Mouse (Mus musculus) kidney, postnatal 14 days (tissue): ENCODE data around the gene Agbl4.

ENCODE experiments used
- DNase-seq: peaks from one replicate; pipeline ENCODE4 v3.0.0; 2022; ENCODE audit warnings: mixed read lengths

Agbl4 gene

GRCm38 (mm10) chr4:111671440-111671839 lies 1274.0 kb downstream of the Agbl4 start:
- no peak for DNase-seq

- DNase-seq: no peak
Measured at GRCm38 (mm10) chr4:111673904-111674303, 1276.4 kb downstream of the Agbl4 start.

- no peak for DNase-seq
Measured at GRCm38 (mm10) chr4:111681926-111682325, 1284.5 kb downstream of the Agbl4 start.

DNA sequence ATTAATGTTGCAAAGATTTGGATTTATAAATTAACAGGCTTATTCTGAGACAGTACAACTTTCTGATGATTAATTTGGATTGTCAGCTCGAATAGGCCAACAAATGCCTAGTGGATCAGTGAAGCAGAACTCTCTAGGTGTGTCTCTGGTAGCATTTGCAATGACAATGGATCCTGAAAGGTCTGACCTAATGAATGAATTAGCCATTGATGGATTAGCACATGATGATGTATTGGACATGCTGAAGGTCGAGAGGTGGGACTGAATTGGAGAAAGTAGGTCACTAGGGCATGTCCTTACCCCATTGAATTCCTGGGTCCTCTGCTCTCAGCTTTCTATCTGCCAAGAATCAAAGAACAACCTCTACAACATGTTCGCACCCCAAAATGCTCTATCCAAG lies 1285.3 kb downstream of the Agbl4 start:
- no peak for DNase-seq

DNA sequence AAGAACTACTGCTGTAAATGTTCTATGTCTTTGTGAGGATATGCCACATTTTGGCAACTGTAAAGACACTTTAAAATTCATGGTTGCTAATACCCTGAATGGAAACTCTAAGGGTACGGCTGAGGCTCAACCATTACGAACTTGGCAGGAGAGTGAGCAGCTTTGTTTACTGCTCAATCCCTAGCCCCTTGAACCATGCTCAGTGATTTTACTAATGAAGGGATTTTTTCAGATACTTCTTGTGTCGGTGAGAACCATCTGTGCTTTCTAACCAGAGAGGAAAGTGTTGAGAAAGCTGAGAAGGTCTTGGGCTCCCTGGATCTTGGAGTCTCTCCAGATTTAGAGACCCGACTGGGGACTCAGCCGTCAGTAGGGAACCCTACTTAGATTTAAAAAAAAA lies 1286.4 kb downstream of the Agbl4 start:
- DNase-seq: no peak

- no peak for DNase-seq
Measured at GRCm38 (mm10) chr4:111685951-111686350, 1288.5 kb downstream of the Agbl4 start.

DNA sequence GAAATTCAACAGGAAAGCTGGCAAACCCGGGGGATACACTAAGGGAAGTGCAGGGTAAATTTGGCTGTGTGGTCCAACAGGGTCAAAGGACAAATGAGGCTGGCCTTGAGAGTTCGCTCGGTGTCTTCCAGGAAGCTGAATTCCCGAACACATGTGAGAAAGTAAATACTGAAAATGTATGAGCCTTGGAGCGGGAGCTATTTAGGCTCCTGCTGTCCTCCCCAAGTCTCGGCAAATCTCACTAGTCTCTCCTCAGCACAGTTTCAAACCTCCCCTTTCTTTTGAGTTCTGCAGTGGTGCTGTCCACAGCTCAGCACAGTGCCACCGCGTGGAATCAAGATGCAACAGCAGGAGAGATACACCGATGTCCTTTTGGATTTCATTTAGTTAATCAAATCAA lies 1289.5 kb downstream of the Agbl4 start:
- peak; percentile 65 for DNase-seq

- peak; percentile 88 for DNase-seq
Measured at GRCm38 (mm10) chr4:111687613-111688012, 1290.2 kb downstream of the Agbl4 start.

DNA sequence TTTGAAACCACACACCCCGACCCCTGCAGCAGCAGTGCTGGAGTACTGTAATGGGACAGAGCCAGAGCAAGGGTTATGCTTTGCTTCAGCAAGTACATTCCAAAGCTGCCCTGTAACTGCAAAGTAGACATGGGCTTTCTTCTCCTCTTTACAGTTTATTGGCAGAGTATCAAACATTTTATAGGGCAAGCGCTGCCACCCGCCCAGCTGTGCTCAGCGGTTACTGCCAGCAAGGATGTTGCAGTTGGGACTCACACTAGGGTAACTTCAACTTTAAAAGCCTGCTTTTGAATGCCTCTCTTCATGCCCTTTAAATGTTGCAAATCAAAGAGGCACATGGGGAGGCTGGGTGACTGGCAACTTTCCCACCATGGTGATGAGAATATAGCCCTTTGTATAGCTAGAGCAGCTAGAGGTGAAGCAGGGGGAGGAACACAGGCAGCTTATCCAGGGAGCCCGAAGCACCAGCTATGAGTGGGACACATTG lies 1293.6 kb downstream of the Agbl4 start:
- peak; percentile 7 for DNase-seq

DNA sequence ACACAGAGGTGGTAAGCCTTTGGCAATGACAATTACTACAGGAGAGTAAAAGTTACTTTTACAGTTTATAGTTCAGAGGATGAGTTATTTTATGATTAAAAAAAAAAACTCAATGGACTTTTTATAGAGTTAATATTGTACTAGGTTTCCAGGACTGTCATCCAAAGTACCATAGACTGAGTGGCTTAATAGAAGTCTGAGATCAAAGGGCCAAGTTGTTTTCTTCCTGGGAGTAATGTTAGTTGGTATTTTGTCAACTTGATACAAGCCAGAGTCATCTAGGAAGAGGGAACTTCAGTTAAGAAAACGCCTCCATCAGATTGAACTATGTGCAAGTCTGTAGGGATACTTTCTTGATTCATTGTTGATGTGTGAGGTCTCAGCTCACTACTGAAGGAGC lies 1303.9 kb downstream of the Agbl4 start:
- DNase-seq: no peak

DNA sequence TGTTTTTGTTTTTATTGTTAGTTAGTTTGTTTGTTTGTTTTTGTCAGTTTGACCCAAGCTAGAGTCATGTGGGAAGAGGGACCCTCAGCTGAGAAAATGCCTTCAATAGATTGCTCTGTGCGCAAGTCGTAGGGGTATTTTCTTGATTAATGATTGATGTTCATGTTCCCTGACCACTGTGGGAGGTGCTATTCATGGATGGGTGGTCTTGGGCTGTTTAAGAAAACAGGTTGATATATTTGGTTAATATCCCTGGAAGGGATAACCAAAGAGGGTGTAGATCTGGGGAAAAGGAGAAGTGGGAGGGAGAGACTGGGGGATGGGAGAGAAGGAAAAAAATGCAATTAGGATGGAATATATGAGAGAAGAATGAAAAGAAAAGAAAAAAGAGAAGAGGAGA lies 1306.7 kb downstream of the Agbl4 start:
- DNase-seq: no peak

GRCm38 (mm10) chr4:111704975-111705374 lies 1307.5 kb downstream of the Agbl4 start:
- no peak for DNase-seq
